Mouse (Mus musculus): Measurements from ENCODE around the gene C1qtnf1.
"Not testable (repeated sequence)": the region's sequence is repeated elsewhere in the genome, so short reads cannot be mapped to it uniquely, and the experiment has no call there.

C1qtnf1 gene

GRCm38 (mm10) chr11:118427986-118428385 lies at the start of gene C1qtnf1:
C1qtnf1 (plus strand) TSS chr11:118428203.
- DNase-seq (ENCODE audit: low spot score), result no peak

- no peak for DNase-seq (ENCODE audit: low spot score)
Observed at GRCm38 (mm10) chr11:118378656-118379055, 49.3 kb upstream of the C1qtnf1 start.

GRCm38 (mm10) chr11:118379251-118380009 lies 48.6 kb upstream of the C1qtnf1 start:
- DNase-seq (ENCODE audit: low spot score), result peak; percentile 71

GRCm38 (mm10) chr11:118387816-118388215 lies 40.2 kb upstream of the C1qtnf1 start:
- DNase-seq (ENCODE audit: low spot score), result not testable (repeated sequence)

GRCm38 (mm10) chr11:118393991-118394390 lies 34.0 kb upstream of the C1qtnf1 start:
- no peak for DNase-seq (ENCODE audit: low spot score)

- no peak for DNase-seq (ENCODE audit: low spot score)
Observed at GRCm38 (mm10) chr11:118394538-118394937, 33.5 kb upstream of the C1qtnf1 start.

- no peak for DNase-seq (ENCODE audit: low spot score)
Observed at GRCm38 (mm10) chr11:118397806-118398530, 30.0 kb upstream of the C1qtnf1 start.

- DNase-seq (ENCODE audit: low spot score), result no peak
Observed at GRCm38 (mm10) chr11:118399891-118400565, 28.0 kb upstream of the C1qtnf1 start.

GRCm38 (mm10) chr11:118400566-118400936 lies 27.5 kb upstream of the C1qtnf1 start:
- no peak for DNase-seq (ENCODE audit: low spot score)

GRCm38 (mm10) chr11:118401195-118401594 lies 26.8 kb upstream of the C1qtnf1 start:
- no peak for DNase-seq (ENCODE audit: low spot score)

- peak; percentile 50 for DNase-seq (ENCODE audit: low spot score)
Observed at GRCm38 (mm10) chr11:118401760-118402280, 26.2 kb upstream of the C1qtnf1 start, which contains the start of gene Lgals3bp. Lgals3bp (minus strand) TSS chr11:118402092.

GRCm38 (mm10) chr11:118403183-118403582 lies 24.8 kb upstream of the C1qtnf1 start:
- DNase-seq (ENCODE audit: low spot score), result no peak

- DNase-seq (ENCODE audit: low spot score), result no peak
Observed at GRCm38 (mm10) chr11:118403951-118404899, 23.8 kb upstream of the C1qtnf1 start.

GRCm38 (mm10) chr11:118405311-118405710 lies 22.7 kb upstream of the C1qtnf1 start:
- no peak for DNase-seq (ENCODE audit: low spot score)

GRCm38 (mm10) chr11:118406521-118406920 lies 21.5 kb upstream of the C1qtnf1 start:
- DNase-seq (ENCODE audit: low spot score), result no peak

GRCm38 (mm10) chr11:118407318-118407910 lies 20.6 kb upstream of the C1qtnf1 start:
- DNase-seq (ENCODE audit: low spot score), result no peak

GRCm38 (mm10) chr11:118408051-118408740 lies 19.8 kb upstream of the C1qtnf1 start:
- no peak for DNase-seq (ENCODE audit: low spot score)

GRCm38 (mm10) chr11:118409106-118410072 lies 18.6 kb upstream of the C1qtnf1 start:
- DNase-seq (ENCODE audit: low spot score), result no peak

- no peak for DNase-seq (ENCODE audit: low spot score)
Observed at GRCm38 (mm10) chr11:118410073-118410444, 17.9 kb upstream of the C1qtnf1 start.
